Mouse (Mus musculus): ENCODE measurements at regions not wholly inside any gene's neighbourhood (a gene's known extent, or its start where the extent isn't known, plus 50 kb on each side); places are given as distances from the start of the nearest gene placed in this dataset.

DNA sequence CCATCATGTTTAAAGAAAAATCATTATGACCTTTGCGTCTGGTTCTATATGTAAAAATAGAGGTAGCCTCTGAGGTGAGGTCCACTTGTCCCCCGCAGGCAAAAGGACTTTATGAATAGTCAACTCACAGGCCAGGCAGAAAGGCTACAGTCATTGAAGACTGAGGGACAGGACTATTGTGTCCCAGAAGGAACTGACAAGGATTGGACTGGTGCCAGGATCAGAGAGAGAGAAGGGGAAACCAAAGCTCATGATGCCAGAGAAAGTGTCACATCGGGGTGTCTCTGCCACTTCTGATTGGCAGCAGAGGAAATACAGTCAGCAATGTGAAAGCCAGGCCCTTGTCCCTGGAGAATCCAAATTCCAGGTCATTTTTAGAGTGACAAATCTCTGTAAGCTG lies 50.3 kb upstream of the Fer start:
- TF ChIP-seq CTCF (conservative IDR thresholded peaks at IDR 0.05; ENCODE audit: low read length) (no peak), POU5F1 (IDR thresholded peaks at IDR 0.05; ENCODE audit: borderline replicate concordance, low read length) (no peak), NANOG (IDR thresholded peaks at IDR 0.05; ENCODE audit: borderline replicate concordance, low read length) (no peak)
